Mouse (Mus musculus) intestine, postnatal 0 days (tissue): ENCODE data around the gene Slc22a23. TPM values are rescaled to one million over a fixed set of nuclear protein-coding genes. Genes with fewer than 3 reads are reported as not detected.

Experiments used
- ATAC-seq: fragments of 200-750 bp; cut with Nextera tagmentation; 2 replicates; pipeline ENCODE4 v1.8.0; 2017; ENCODE audit warnings: mild to moderate bottlenecking, moderate TSS enrichment, moderate library complexity
- H3K27ac ChIP-seq: fragments of 300-500 bp; sonication (generic); 2 replicates; pipeline ENCODE4 v1.5.1; 2014; ENCODE audit warnings: mild to moderate bottlenecking, low read depth, low read length, moderate library complexity
- H3K27me3 ChIP-seq: fragments of 300-500 bp; sonication (generic); replicated peaks from 2 replicates; pipeline ENCODE4 v1.6.1; 2014; ENCODE audit warnings: low read length, mixed read lengths; ENCODE audit not compliant: control insufficient read depth, insufficient read depth
- H3K36me3 ChIP-seq: fragments of 300-500 bp; sonication (generic); 2 replicates; pipeline ENCODE4 v1.6.1; 2014; ENCODE audit warnings: mild to moderate bottlenecking, moderate library complexity; ENCODE audit not compliant: control insufficient read depth, insufficient read depth
- H3K4me1 ChIP-seq: fragments of 300-500 bp; sonication (generic); replicated peaks from 2 replicates; pipeline ENCODE4 v1.6.1; 2014; ENCODE audit warnings: antibody characterized with exemption, low read length, mixed read lengths; ENCODE audit not compliant: control insufficient read depth, insufficient read depth
- H3K4me2 ChIP-seq: fragments of 300-500 bp; sonication (generic); replicated peaks from 2 replicates; pipeline ENCODE4 v1.6.1; 2014; ENCODE audit warnings: low read depth, mild to moderate bottlenecking, moderate library complexity
- H3K4me3 ChIP-seq: fragments of 300-500 bp; sonication (generic); 2 replicates; pipeline ENCODE4 v1.5.1; 2014; ENCODE audit warnings: low read depth, low read length
- H3K9ac ChIP-seq: fragments of 300-500 bp; sonication (generic); 2 replicates; pipeline ENCODE4 v1.6.1; 2014; ENCODE audit warnings: mild to moderate bottlenecking, low read depth, low read length
- H3K9me3 ChIP-seq: fragments of 300-500 bp; sonication (generic); 2 replicates; pipeline ENCODE4 v1.6.1; 2016; ENCODE audit warnings: mixed run types; ENCODE audit not compliant: control insufficient read depth
- CTCF ChIP-seq: sonication (generic); IDR thresholded peaks from 2 replicates; pipeline ENCODE4 v1.5.1; 2016; ENCODE audit warnings: low read depth, mild to moderate bottlenecking, control low read depth, antibody characterized with exemption, moderate library complexity
- WGBS: fragments of 180-500 bp; shearing (Covaris S2); extraction: QIAGEN DNeasy Blood & Tissue Kit; methylation state at CpG from one replicate; pipeline ENCODE4 v1.1.7; 2014; 5-methylcytosine and 5-hydroxymethylcytosine counted together
- polyA plus RNA-seq: library from polyadenylated mRNA; unstranded; fragments of >200 nt; fragmentation: Nextera tagmentation; extraction: Ambion mirVana; gene quantifications from 2 replicates; pipeline ENCODE4 v1.2.1, GENCODE M21; 2015

The Slc22a23 gene
- polyA plus RNA-seq, 1 experiment from 2014 or later = 3.4 TPM

GRCm38 (mm10) chr13:34134276-34134675 is 210.7 kb downstream of the Slc22a23 start:
- 84% methylated on average over 7 of the region's 7 CpGs for WGBS
- no peaks in the 10 kb centered on the region for H3K9me3 ChIP-seq
- H3K9ac ChIP-seq = no peak overlapping the region
- no peak overlapping the region for H3K4me2 ChIP-seq
- no peak overlapping the region for H3K4me3 ChIP-seq
- H3K27me3 ChIP-seq = peaks cover 21% of the 10 kb centered on the region
- no peak for TF ChIP-seq CTCF
- no peak for ATAC-seq
- no peaks in the 10 kb centered on the region for H3K36me3 ChIP-seq
- no peaks in the 10 kb centered on the region for H3K4me1 ChIP-seq
- no peak overlapping the region for H3K27ac ChIP-seq

GRCm38 (mm10) chr13:34133326-34134071 is 211.5 kb downstream of the Slc22a23 start:
- Histone ChIP-seq H3K4me1 (no peaks in the 10 kb centered on the region), H3K9me3 (no peaks in the 10 kb centered on the region), H3K4me3 (no peak overlapping the region), H3K9ac (no peak overlapping the region), H3K4me2 (no peak overlapping the region), H3K27ac (no peak overlapping the region), H3K36me3 (no peaks in the 10 kb centered on the region), H3K27me3 (peaks cover 21% of the 10 kb centered on the region)
- WGBS = 48% methylated on average over 15 of the region's 15 CpGs
- no peak for TF ChIP-seq CTCF
- no peak for ATAC-seq

- H3K4me2 ChIP-seq = no peak overlapping the region
- TF ChIP-seq CTCF = no peak
- H3K27ac ChIP-seq = no peak overlapping the region
- H3K27me3 ChIP-seq = peaks cover 21% of the 10 kb centered on the region
- 56% methylated on average over 6 of the region's 6 CpGs for WGBS
- ATAC-seq = no peak
- H3K4me1 ChIP-seq = no peaks in the 10 kb centered on the region
- H3K4me3 ChIP-seq = no peak overlapping the region
- no peak overlapping the region for H3K9ac ChIP-seq
- H3K36me3 ChIP-seq = no peaks in the 10 kb centered on the region
- H3K9me3 ChIP-seq = no peaks in the 10 kb centered on the region
Observed at GRCm38 (mm10) chr13:34132875-34133274, 212.1 kb downstream of the Slc22a23 start.

- H3K9ac ChIP-seq = no peak overlapping the region
Observed at GRCm38 (mm10) chr13:34132299-34132698, 212.7 kb downstream of the Slc22a23 start.

GRCm38 (mm10) chr13:34131708-34132060 is 213.3 kb downstream of the Slc22a23 start:
- Histone ChIP-seq H3K4me3 (peak overlapping the region; percentile 19; the same call in 1 of the 2 replicates), H3K4me1 (no peaks in the 10 kb centered on the region), H3K9me3 (no peaks in the 10 kb centered on the region), H3K27me3 (peaks cover 21% of the 10 kb centered on the region), H3K4me2 (peak overlapping the region; percentile 92), H3K27ac (no peak overlapping the region), H3K9ac (no peak overlapping the region), H3K36me3 (no peaks in the 10 kb centered on the region)
- peak; percentile 40 for TF ChIP-seq CTCF
- WGBS = 14% methylated on average over 10 of the region's 10 CpGs
- ATAC-seq = peak; percentile 31

More at GRCm38 (mm10) chr13:34132299-34132698, 212.7 kb downstream of the Slc22a23 start:
- H3K9me3 ChIP-seq = no peaks in the 10 kb centered on the region
- peak overlapping the region; percentile 92 for H3K4me2 ChIP-seq
- TF ChIP-seq CTCF = no peak
- peaks cover 21% of the 10 kb centered on the region for H3K27me3 ChIP-seq
- no peaks in the 10 kb centered on the region for H3K4me1 ChIP-seq
- no peaks in the 10 kb centered on the region for H3K36me3 ChIP-seq
- WGBS = 24% methylated on average over 15 of the region's 15 CpGs
- no peak overlapping the region for H3K27ac ChIP-seq
- H3K4me3 ChIP-seq = no peak overlapping the region
- no peak for ATAC-seq

GRCm38 (mm10) chr13:34131011-34131707 is 213.8 kb downstream of the Slc22a23 start:
- Histone ChIP-seq H3K27ac (no peak overlapping the region), H3K4me2 (peak overlapping the region; percentile 92), H3K4me1 (no peaks in the 10 kb centered on the region), H3K9ac (no peak overlapping the region), H3K9me3 (no peaks in the 10 kb centered on the region), H3K4me3 (peak overlapping the region; percentile 57), H3K36me3 (no peaks in the 10 kb centered on the region), H3K27me3 (peaks cover 21% of the 10 kb centered on the region)
- WGBS = 3% methylated on average over 24 of the region's 24 CpGs
- ATAC-seq = peak; percentile 25; the same call in 1 of the 2 replicates
- TF ChIP-seq CTCF = no peak
